Mouse (Mus musculus): ENCODE measurements around the gene Ptpre. TPM values are rescaled to one million over a fixed set of nuclear protein-coding genes. Genes with fewer than 3 reads are reported as not detected.

Ptpre gene
- polyA plus RNA-seq, 1 experiment from 2014 or later: 2.3 TPM

DNA sequence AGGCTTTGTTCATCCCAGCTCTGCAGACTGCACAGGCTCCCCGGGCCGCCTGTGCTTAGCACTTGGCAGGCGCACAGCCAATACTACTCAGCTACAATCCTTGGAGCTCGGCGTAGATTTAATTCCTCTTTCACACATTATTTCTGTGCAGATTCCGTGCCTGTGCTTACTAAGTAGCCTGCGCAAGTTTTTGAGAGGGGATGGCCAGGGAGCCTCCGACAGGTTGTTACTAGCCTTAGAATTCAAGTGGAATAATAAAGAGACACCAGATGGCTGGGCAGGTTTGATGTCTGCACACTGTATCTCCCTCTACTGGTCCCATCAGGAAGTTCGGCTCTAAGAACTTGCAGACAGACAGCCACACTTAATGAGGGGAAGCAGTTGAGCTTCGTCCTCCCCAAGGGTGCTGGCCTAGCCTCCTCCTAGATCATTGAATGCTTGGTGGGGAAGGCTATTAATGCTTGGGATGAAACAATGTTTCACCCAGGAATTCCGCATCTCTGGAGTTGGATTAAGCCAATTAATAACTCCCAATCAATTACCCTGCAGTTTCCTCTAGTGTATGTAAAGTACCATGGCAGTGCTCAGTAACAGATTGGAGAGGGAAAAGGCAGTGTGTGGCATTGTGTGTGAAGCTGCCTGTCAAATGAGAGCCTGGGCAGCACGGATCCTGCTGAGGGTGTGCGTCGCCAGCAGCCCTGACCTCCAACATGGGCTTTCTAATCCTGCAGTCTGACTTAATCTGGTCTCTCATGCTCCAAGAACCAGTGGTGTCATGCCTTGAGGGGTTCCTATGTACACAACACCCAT lies 104.6 kb downstream of the Ptpre start:
- WGBS: 59% methylated on average over 14 of the region's 14 CpGs
- H3K4me1 ChIP-seq (ENCODE audit: insufficient read depth): no peaks in the 10 kb centered on the region
- H3K4me2 ChIP-seq: no peak overlapping the region
- H3K27ac ChIP-seq (ENCODE audit: low read depth): no peak overlapping the region
- no peaks in the 10 kb centered on the region for H3K36me3 ChIP-seq (ENCODE audit: insufficient read depth)
- TF ChIP-seq CTCF (IDR thresholded peaks at IDR 0.05; ENCODE audit: low read depth): peak; percentile 72
- H3K9ac ChIP-seq: no peak overlapping the region
- ATAC-seq (ENCODE audit: insufficient read depth): no peak
- DNase-seq: peak; percentile 72
- H3K4me3 ChIP-seq (ENCODE audit: low read depth, low read length): no peak overlapping the region
- no peaks in the 10 kb centered on the region for H3K27me3 ChIP-seq (ENCODE audit: insufficient read depth, low read length)
- no peaks in the 10 kb centered on the region for H3K9me3 ChIP-seq (ENCODE audit: low read depth, low read length)

DNA sequence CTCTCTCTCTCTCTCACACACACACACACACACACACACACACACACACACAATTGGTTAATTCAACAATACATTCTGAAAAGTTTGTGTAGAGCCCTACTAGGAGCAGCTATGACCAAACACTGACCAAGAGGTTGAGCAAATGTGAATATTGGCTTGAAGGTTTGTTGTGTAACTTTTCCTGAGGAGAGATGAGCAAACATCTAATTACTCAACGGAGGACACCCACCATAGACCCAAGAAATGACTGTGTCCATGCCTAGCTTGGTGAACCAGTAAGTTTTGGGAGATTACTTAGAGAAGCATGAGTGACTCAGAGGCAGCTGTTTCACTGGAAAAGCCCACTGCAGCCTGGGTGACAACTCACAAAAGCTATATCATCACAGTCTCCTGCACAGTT lies 107.2 kb downstream of the Ptpre start:
- Histone ChIP-seq H3K9me3 (ENCODE audit: low read depth, low read length) (no peaks in the 10 kb centered on the region), H3K4me1 (ENCODE audit: insufficient read depth) (no peaks in the 10 kb centered on the region), H3K36me3 (ENCODE audit: insufficient read depth) (no peaks in the 10 kb centered on the region), H3K4me2 (no peak overlapping the region), H3K4me3 (ENCODE audit: low read depth, low read length) (no peak overlapping the region), H3K9ac (no peak overlapping the region), H3K27ac (ENCODE audit: low read depth) (no peak overlapping the region), H3K27me3 (ENCODE audit: insufficient read depth, low read length) (no peaks in the 10 kb centered on the region)
- 83% methylated on average over 1 of the region's 1 CpGs for whole genome bisulfite sequencing
- ATAC-seq (ENCODE audit: insufficient read depth) (no peak), DNase-seq (no peak)
- TF ChIP-seq CTCF (IDR thresholded peaks at IDR 0.05; ENCODE audit: low read depth): no peak

DNA sequence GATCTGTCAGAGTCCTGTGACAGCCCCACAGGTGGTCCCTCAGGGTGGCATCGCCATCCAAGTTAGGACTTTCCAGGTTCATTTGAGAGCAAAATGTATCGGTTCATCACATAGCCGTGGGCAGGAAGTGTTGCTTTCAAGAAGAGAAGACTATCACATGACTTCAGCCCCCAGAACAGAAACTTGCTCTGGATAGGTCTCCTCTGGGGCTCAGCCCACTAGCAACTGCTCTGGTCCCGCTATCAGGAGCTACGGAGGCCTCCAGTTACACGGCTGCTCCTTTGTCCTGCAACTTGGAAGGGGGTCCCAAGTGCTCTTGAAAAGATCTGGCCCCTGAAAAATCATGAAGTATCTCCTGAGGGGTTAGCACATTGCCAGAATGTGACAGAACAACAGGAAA lies 109.7 kb downstream of the Ptpre start:
- 54% methylated on average over 6 of the region's 6 CpGs for WGBS
- peak; percentile 53 for DNase-seq
- Histone ChIP-seq H3K9me3 (ENCODE audit: low read depth, low read length) (no peaks in the 10 kb centered on the region), H3K27ac (ENCODE audit: low read depth) (no peak overlapping the region), H3K4me2 (no peak overlapping the region), H3K4me3 (ENCODE audit: low read depth, low read length) (no peak overlapping the region), H3K4me1 (ENCODE audit: insufficient read depth) (no peaks in the 10 kb centered on the region), H3K9ac (no peak overlapping the region), H3K27me3 (ENCODE audit: insufficient read depth, low read length) (no peaks in the 10 kb centered on the region), H3K36me3 (ENCODE audit: insufficient read depth) (no peaks in the 10 kb centered on the region)
- no peak for TF ChIP-seq CTCF (IDR thresholded peaks at IDR 0.05; ENCODE audit: low read depth)
- peak; percentile 32; the same call in 1 of the 2 replicates for ATAC-seq (ENCODE audit: insufficient read depth)

DNA sequence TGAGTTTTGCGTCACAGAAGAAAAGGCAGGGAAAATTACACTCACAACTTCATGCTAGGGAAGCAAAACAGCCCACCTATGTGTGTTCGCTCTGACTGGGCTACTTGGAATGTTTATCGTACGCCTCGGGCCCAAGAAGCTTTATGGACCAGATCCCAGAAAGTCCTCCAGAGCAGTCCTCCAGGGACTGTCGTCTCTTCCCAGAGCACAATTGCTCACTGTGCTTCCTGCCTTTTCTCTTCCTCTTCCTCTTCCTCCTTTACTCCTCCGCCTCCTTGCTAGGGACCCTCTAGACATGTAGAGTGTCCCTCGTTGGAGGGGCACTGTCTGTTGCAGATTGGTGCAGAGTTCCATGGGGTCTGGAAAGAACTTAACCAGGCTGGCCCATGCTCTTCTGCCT lies 111.5 kb downstream of the Ptpre start:
- Histone ChIP-seq H3K9me3 (ENCODE audit: low read depth, low read length) (no peaks in the 10 kb centered on the region), H3K27ac (ENCODE audit: low read depth) (no peak overlapping the region), H3K9ac (no peak overlapping the region), H3K4me2 (no peak overlapping the region), H3K4me3 (ENCODE audit: low read depth, low read length) (no peak overlapping the region), H3K36me3 (ENCODE audit: insufficient read depth) (no peaks in the 10 kb centered on the region), H3K4me1 (ENCODE audit: insufficient read depth) (0 out of 2 replicates have a peak, but pooled peaks cover 5% of the 10 kb centered on the region), H3K27me3 (ENCODE audit: insufficient read depth, low read length) (no peaks in the 10 kb centered on the region)
- no peak for ATAC-seq (ENCODE audit: insufficient read depth)
- no peak for DNase-seq
- no peak for TF ChIP-seq CTCF (IDR thresholded peaks at IDR 0.05; ENCODE audit: low read depth)
- 83% methylated on average over 8 of the region's 8 CpGs for WGBS

DNA sequence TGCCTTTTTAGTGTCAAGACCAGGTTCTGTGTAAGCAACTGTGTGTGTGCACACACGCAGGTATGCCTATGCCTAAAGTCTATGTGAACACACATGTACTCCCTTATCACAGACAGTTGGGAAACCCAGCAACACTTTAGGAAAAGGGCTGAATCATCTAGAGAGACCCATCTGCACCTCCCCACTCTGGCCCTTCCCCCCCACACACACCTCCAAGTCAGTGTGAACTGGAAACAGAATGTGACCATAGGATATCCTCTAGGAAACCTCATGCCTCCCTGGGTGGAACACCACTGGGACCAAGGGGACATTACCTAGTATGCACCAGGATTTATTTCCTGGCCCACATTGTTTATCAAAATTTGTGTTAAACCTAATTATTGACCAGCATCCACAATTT lies 112.0 kb downstream of the Ptpre start:
- H3K36me3 ChIP-seq (ENCODE audit: insufficient read depth): no peaks in the 10 kb centered on the region
- DNase-seq (no peak), ATAC-seq (ENCODE audit: insufficient read depth) (no peak)
- no peak for TF ChIP-seq CTCF (IDR thresholded peaks at IDR 0.05; ENCODE audit: low read depth)
- H3K27ac ChIP-seq (ENCODE audit: low read depth): no peak overlapping the region
- H3K4me2 ChIP-seq: no peak overlapping the region
- H3K27me3 ChIP-seq (ENCODE audit: insufficient read depth, low read length): no peaks in the 10 kb centered on the region
- H3K4me3 ChIP-seq (ENCODE audit: low read depth, low read length): no peak overlapping the region
- H3K9ac ChIP-seq: no peak overlapping the region
- WGBS: 81% methylated on average over 1 of the region's 1 CpGs
- H3K4me1 ChIP-seq (ENCODE audit: insufficient read depth): 0 out of 2 replicates have a peak, but pooled peaks cover 5% of the 10 kb centered on the region
- no peaks in the 10 kb centered on the region for H3K9me3 ChIP-seq (ENCODE audit: low read depth, low read length)

DNA sequence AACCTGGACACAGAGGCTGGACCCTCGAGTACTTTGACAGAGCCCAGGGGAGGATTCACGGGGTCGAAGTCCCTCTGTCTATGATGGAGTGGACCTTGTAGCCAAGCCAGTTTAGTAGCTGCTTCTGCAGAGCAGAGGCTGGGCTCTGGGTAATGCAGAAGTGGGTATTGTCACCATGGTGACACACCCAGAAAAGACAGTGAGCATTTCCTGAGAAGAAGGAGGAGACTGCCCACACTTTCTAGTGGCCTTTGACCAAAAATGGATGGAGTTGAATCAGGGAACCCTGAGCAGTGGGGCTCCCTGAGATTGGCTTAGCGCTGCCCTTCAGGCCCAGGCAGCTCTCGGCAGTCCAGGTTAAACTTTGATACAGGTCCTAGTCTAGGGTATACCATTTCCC lies 112.8 kb downstream of the Ptpre start:
- Histone ChIP-seq H3K27ac (ENCODE audit: low read depth) (no peak overlapping the region), H3K4me3 (ENCODE audit: low read depth, low read length) (no peak overlapping the region), H3K9me3 (ENCODE audit: low read depth, low read length) (no peaks in the 10 kb centered on the region), H3K27me3 (ENCODE audit: insufficient read depth, low read length) (no peaks in the 10 kb centered on the region), H3K4me1 (ENCODE audit: insufficient read depth) (0 out of 2 replicates have a peak, but pooled peaks cover 5% of the 10 kb centered on the region), H3K9ac (no peak overlapping the region), H3K36me3 (ENCODE audit: insufficient read depth) (no peaks in the 10 kb centered on the region), H3K4me2 (no peak overlapping the region)
- no peak for DNase-seq
- WGBS: 86% methylated on average over 5 of the region's 5 CpGs
- ATAC-seq (ENCODE audit: insufficient read depth): no peak
- no peak for TF ChIP-seq CTCF (IDR thresholded peaks at IDR 0.05; ENCODE audit: low read depth)

DNA sequence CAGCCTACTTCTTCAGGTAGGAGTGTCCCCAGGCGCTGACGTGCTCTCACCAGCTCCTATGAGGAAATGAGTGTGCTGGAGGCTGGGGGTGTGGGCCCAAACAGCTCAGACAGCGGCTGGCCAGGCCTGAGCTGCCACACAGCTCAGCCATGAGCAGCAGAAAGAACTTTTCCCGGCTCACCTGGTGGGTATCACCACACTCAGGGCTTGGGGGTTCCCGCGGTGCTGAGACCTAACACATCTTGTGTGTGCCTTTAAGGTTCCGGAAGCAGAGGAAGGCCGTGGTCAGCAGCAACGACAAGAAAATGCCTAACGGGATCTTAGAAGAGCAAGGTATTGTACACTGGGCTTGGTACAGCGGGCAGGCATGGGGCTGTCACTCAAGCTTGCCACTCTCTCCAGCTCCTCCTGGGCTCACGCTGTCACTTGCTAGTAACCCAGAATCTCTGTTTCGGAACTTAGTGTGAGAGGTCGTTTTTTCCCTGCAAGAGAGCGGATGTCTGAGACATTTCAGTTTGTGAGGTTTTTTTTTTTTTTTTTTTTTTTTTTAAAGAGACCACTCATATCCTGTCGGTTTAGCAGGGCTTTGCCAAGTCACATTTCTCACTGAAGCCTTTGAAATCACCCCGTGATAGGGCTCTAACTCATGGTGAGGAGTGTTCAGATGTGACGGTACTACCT lies 114.7 kb downstream of the Ptpre start:
- no peaks in the 10 kb centered on the region for H3K36me3 ChIP-seq (ENCODE audit: insufficient read depth)
- no peak overlapping the region for H3K27ac ChIP-seq (ENCODE audit: low read depth)
- H3K9ac ChIP-seq: peak overlapping the region; percentile 18
- 0 out of 2 replicates have a peak, but pooled peaks cover 5% of the 10 kb centered on the region for H3K4me1 ChIP-seq (ENCODE audit: insufficient read depth)
- no peak for TF ChIP-seq CTCF (IDR thresholded peaks at IDR 0.05; ENCODE audit: low read depth)
- peak overlapping the region; percentile 23 for H3K4me3 ChIP-seq (ENCODE audit: low read depth, low read length)
- peak; percentile 50; the same call in 1 of the 2 replicates for ATAC-seq (ENCODE audit: insufficient read depth)
- peak overlapping the region; percentile 48 for H3K4me2 ChIP-seq
- 38% methylated on average over 18 of the region's 18 CpGs for WGBS
- H3K27me3 ChIP-seq (ENCODE audit: insufficient read depth, low read length): no peaks in the 10 kb centered on the region
- DNase-seq: peak; percentile 46
- no peaks in the 10 kb centered on the region for H3K9me3 ChIP-seq (ENCODE audit: low read depth, low read length)

Data from lung, embryonic 14.5 days (tissue).